Mouse (Mus musculus): Measurements from ENCODE around the gene Prrxl1. TPM values are rescaled to one million over a fixed set of nuclear protein-coding genes. Genes with fewer than 3 reads are reported as not detected.

Gene Prrxl1
- polyA plus RNA-seq, 1 experiment from 2014 or later = 0.05 TPM

DNA sequence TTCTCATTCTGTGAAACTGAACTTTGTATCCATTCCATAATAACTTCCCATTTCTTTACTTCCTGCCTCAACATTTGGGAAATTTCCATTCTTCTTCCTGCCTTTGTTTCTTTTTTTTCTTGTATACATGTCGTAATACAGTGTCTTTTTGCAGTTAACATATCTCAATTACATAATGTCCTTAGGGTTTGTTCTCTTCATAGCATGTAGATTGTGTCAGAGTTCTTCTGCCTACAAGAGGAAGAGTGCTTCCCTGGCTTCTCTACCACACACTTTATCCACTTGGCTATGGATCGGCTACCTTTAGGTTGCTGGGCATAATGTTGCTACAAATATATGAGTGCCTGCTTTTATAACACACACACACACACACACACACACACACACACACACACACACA lies 96.7 kb downstream of the Prrxl1 start:
- H3K9ac ChIP-seq (ENCODE audit: low read length) = no peak overlapping the region
- H3K4me3 ChIP-seq (ENCODE audit: low read length) = no peak overlapping the region
- no peak overlapping the region for H3K4me2 ChIP-seq (ENCODE audit: low read depth, low read length)
- no peak overlapping the region for H3K27ac ChIP-seq (ENCODE audit: low read length)
- 79% methylated on average over 2 of the region's 2 CpGs for WGBS
- H3K9me3 ChIP-seq (replicated peaks; ENCODE audit: control insufficient read depth, low read length) = no peaks in the 10 kb centered on the region
- peaks cover 9% of the 10 kb centered on the region for H3K4me1 ChIP-seq (ENCODE audit: control insufficient read depth, insufficient read depth, low read length)
- 0 out of 2 replicates have a peak, but pooled peaks cover 2% of the 10 kb centered on the region for H3K27me3 ChIP-seq (ENCODE audit: control insufficient read depth, insufficient read depth, low read length)
- no peak for ATAC-seq (replicated peaks; ENCODE audit: extremely low read depth, insufficient read depth, low FRiP score)
- no peaks in the 10 kb centered on the region for H3K36me3 ChIP-seq (ENCODE audit: control insufficient read depth, insufficient read depth)

DNA sequence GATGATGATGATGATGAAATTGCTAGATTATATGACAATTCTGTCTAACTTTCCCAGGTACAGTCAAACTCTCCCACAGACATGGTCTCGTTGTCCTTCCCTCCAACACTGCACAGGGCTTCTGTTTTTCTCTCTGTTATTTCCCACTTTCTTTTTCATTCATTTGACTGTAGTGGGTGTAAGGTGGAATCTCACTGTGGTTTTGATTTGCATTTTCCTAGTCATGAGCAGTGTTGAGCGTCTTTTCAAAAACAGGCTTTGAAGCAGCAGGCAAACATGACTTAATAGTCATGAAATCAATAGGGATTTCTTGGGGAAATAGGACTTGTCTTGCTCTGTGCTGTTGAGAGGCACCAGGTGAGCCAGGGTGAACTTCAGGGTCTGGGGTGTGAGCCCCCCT lies 97.1 kb downstream of the Prrxl1 start:
- peaks cover 14% of the 10 kb centered on the region for H3K4me1 ChIP-seq (ENCODE audit: control insufficient read depth, insufficient read depth, low read length)
- no peaks in the 10 kb centered on the region for H3K9me3 ChIP-seq (replicated peaks; ENCODE audit: control insufficient read depth, low read length)
- H3K36me3 ChIP-seq (ENCODE audit: control insufficient read depth, insufficient read depth) = no peaks in the 10 kb centered on the region
- no peak overlapping the region for H3K9ac ChIP-seq (ENCODE audit: low read length)
- no peak overlapping the region for H3K4me3 ChIP-seq (ENCODE audit: low read length)
- no peak for ATAC-seq (replicated peaks; ENCODE audit: extremely low read depth, insufficient read depth, low FRiP score)
- 0 out of 2 replicates have a peak, but pooled peaks cover 2% of the 10 kb centered on the region for H3K27me3 ChIP-seq (ENCODE audit: control insufficient read depth, insufficient read depth, low read length)
- H3K27ac ChIP-seq (ENCODE audit: low read length) = no peak overlapping the region
- 94% methylated on average over 2 of the region's 2 CpGs for WGBS
- no peak overlapping the region for H3K4me2 ChIP-seq (ENCODE audit: low read depth, low read length)

DNA sequence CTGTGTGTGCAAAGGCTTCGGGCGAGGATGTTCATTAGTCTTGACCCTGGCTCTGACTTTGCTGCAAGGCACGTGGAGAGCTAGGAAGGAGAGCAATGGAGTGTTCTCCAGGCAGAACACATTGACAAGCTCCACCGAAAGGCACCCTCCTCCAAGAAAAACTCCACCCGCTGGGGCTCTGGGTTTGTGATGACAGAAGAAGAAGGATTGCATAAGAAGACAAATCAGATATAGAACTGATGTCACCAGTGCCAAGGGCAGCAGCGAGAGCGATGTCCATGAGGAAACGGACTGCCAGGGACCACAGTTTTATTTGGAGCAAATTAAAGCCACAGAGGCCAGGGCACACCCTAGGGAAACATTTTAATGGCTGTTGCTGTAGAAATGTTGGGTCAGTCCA lies 98.6 kb downstream of the Prrxl1 start:
- H3K4me2 ChIP-seq (ENCODE audit: low read depth, low read length) = no peak overlapping the region
- no peak overlapping the region for H3K4me3 ChIP-seq (ENCODE audit: low read length)
- H3K4me1 ChIP-seq (ENCODE audit: control insufficient read depth, insufficient read depth, low read length) = peaks cover 18% of the 10 kb centered on the region
- H3K36me3 ChIP-seq (ENCODE audit: control insufficient read depth, insufficient read depth) = no peaks in the 10 kb centered on the region
- 77% methylated on average over 8 of the region's 8 CpGs for WGBS
- H3K9ac ChIP-seq (ENCODE audit: low read length) = no peak overlapping the region
- H3K27ac ChIP-seq (ENCODE audit: low read length) = no peak overlapping the region
- no peak for ATAC-seq (replicated peaks; ENCODE audit: extremely low read depth, insufficient read depth, low FRiP score)
- H3K27me3 ChIP-seq (ENCODE audit: control insufficient read depth, insufficient read depth, low read length) = 0 out of 2 replicates have a peak, but pooled peaks cover 2% of the 10 kb centered on the region
- no peaks in the 10 kb centered on the region for H3K9me3 ChIP-seq (replicated peaks; ENCODE audit: control insufficient read depth, low read length)

DNA sequence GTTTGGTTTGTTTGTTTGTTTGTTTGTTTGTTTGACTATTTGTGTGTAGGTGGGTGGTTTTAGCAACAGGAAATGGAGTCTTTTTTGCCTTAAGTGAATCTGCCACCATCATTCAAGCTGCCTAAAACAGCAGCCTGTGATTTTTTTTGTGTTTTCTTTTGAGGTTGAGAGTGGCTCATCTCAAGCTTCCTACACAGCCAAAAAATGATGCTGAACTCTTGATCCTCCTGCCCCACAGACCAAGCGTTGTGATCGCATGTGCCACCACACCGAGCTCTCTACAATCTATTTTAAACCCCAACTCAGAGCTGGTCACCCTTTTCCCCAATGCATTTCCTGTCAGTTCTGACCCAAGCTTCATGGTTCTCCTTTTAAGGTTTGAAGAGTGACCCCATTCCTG lies 99.3 kb downstream of the Prrxl1 start:
- Histone ChIP-seq H3K9me3 (replicated peaks; ENCODE audit: control insufficient read depth, low read length) (no peaks in the 10 kb centered on the region), H3K9ac (ENCODE audit: low read length) (no peak overlapping the region), H3K27ac (ENCODE audit: low read length) (no peak overlapping the region), H3K4me1 (ENCODE audit: control insufficient read depth, insufficient read depth, low read length) (peaks cover 18% of the 10 kb centered on the region), H3K4me2 (ENCODE audit: low read depth, low read length) (no peak overlapping the region), H3K27me3 (ENCODE audit: control insufficient read depth, insufficient read depth, low read length) (0 out of 2 replicates have a peak, but pooled peaks cover 2% of the 10 kb centered on the region), H3K36me3 (ENCODE audit: control insufficient read depth, insufficient read depth) (no peaks in the 10 kb centered on the region), H3K4me3 (ENCODE audit: low read length) (no peak overlapping the region)
- 57% methylated on average over 3 of the region's 3 CpGs for WGBS
- ATAC-seq (replicated peaks; ENCODE audit: extremely low read depth, insufficient read depth, low FRiP score) = no peak

Other genes with a start within 250 kb of the Prrxl1 start
- 0.17 and 0.30 TPM in 2 replicates for gene 1700024G13Rik, start 211.0 kb upstream of the Prrxl1 start, polyA plus RNA-seq (2015; fragmentation: Nextera tagmentation; extraction: Ambion mirVana)
- gene Slc18a3, start 134.6 kb upstream of the Prrxl1 start, polyA plus RNA-seq (2015; fragmentation: Nextera tagmentation; extraction: Ambion mirVana) = 0.35 and 0.79 TPM in 2 replicates
- gene Chat, start 133.4 kb upstream of the Prrxl1 start, polyA plus RNA-seq (2015; fragmentation: Nextera tagmentation; extraction: Ambion mirVana) = 0.06 and 0.14 TPM in 2 replicates
- gene Ercc6, start 85.9 kb upstream of the Prrxl1 start, polyA plus RNA-seq (2015; fragmentation: Nextera tagmentation; extraction: Ambion mirVana) = 9.9 and 12.5 TPM in 2 replicates
- 8.4 and 10.4 TPM in 2 replicates for gene 3425401B19Rik, start 85.9 kb downstream of the Prrxl1 start, polyA plus RNA-seq (2015; fragmentation: Nextera tagmentation; extraction: Ambion mirVana)
- 0.65 and 0.68 TPM in 2 replicates for gene Tmem273, start 186.6 kb downstream of the Prrxl1 start, polyA plus RNA-seq (2015; fragmentation: Nextera tagmentation; extraction: Ambion mirVana)
- gene Fam170b, start 234.6 kb downstream of the Prrxl1 start, polyA plus RNA-seq (2015; fragmentation: Nextera tagmentation; extraction: Ambion mirVana) = not detected in 2 replicates